Mouse (Mus musculus) lung, embryonic 16.5 days (tissue): ENCODE data around the gene Plk5. TPM values are rescaled to one million over a fixed set of nuclear protein-coding genes. Genes with fewer than 3 reads are reported as not detected.
A peak's percentile ranks its signal among the peaks of the same experiment; 100 is the strongest.

ENCODE experiments used
- ATAC-seq: fragments of 200-750 bp; cut with Nextera tagmentation; 2 replicates; pipeline ENCODE4 v1.8.0; 2017; ENCODE audit warnings: low read depth, mild to moderate bottlenecking, moderate library complexity
- H3K27ac ChIP-seq: fragments of 300-500 bp; sonication (generic); 2 replicates; pipeline ENCODE4 v1.5.1; 2014; ENCODE audit warnings: mild to moderate bottlenecking, control low read depth, low read length
- H3K27me3 ChIP-seq: fragments of 300-500 bp; sonication (generic); 2 replicates; pipeline ENCODE4 v1.6.1; 2014; ENCODE audit warnings: low read depth, low read length, mixed read lengths; ENCODE audit not compliant: control insufficient read depth, insufficient read depth
- H3K36me3 ChIP-seq: fragments of 300-500 bp; sonication (generic); 2 replicates; pipeline ENCODE4 v1.6.1; 2014; ENCODE audit warnings: low read length; ENCODE audit not compliant: control insufficient read depth, insufficient read depth
- H3K4me1 ChIP-seq: fragments of 300-500 bp; sonication (generic); replicated peaks from 2 replicates; pipeline ENCODE4 v1.6.1; 2014; ENCODE audit warnings: low read length, mixed read lengths; ENCODE audit not compliant: control insufficient read depth, insufficient read depth
- H3K4me2 ChIP-seq: fragments of 300-500 bp; sonication (generic); 2 replicates; pipeline ENCODE4 v1.6.1; 2014; ENCODE audit warnings: low read depth, low read length, control low read depth
- H3K4me3 ChIP-seq: fragments of 300-500 bp; sonication (generic); 2 replicates; pipeline ENCODE4 v1.5.1; 2014; ENCODE audit warnings: mild to moderate bottlenecking, low read length, control low read depth
- H3K9ac ChIP-seq: fragments of 300-500 bp; sonication (generic); 2 replicates; pipeline ENCODE4 v1.6.1; 2014; ENCODE audit warnings: low read length, control low read depth
- H3K9me3 ChIP-seq: fragments of 300-500 bp; sonication (generic); 2 replicates; pipeline ENCODE4 v1.6.1; 2016; ENCODE audit warnings: low read length; ENCODE audit not compliant: control insufficient read depth
- WGBS: fragments of 180-500 bp; shearing (Covaris S2); extraction: QIAGEN DNeasy Blood & Tissue Kit; methylation state at CpG from one replicate; pipeline ENCODE4 v1.1.7; 2014; 5-methylcytosine and 5-hydroxymethylcytosine counted together
- polyA plus RNA-seq: library from polyadenylated mRNA; unstranded; fragments of >200 nt; fragmentation: Nextera tagmentation; extraction: Ambion mirVana; gene quantifications from 2 replicates; pipeline ENCODE4 v1.2.1, GENCODE M21; 2015

The Plk5 gene
- polyA plus RNA-seq, 1 experiment from 2014 or later, result 0.48 TPM

- no peaks in the 10 kb centered on the region for H3K9me3 ChIP-seq
- peak overlapping the region; percentile 92 for H3K27ac ChIP-seq
- peak overlapping the region; percentile 85 for H3K4me2 ChIP-seq
- under 1% methylated on average over 53 of the region's 94 CpGs for WGBS
- H3K27me3 ChIP-seq, result no peaks in the 10 kb centered on the region
- peaks cover 18% of the 10 kb centered on the region for H3K36me3 ChIP-seq
- peak; percentile 18 for ATAC-seq
- peak overlapping the region; percentile 87 for H3K9ac ChIP-seq
- peak overlapping the region; percentile 84 for H3K4me3 ChIP-seq
- peaks cover 29% of the 10 kb centered on the region for H3K4me1 ChIP-seq
Measured at GRCm38 (mm10) chr10:80386735-80387471, 30.6 kb downstream of the Plk5 start.

GRCm38 (mm10) chr10:80387522-80387959 is 31.3 kb downstream of the Plk5 start, which contains the start of gene Mex3d:
TSS of gene Mex3d (minus strand) at chr10:80387659.
- ATAC-seq, result peak; percentile 75
- H3K4me2 ChIP-seq, result peak within 1 kb of the TSS; percentile 97
- no peaks in the 10 kb centered on the region for H3K27me3 ChIP-seq
- H3K4me3 ChIP-seq, result peak within 1 kb of the TSS; percentile 84
- peaks cover 29% of the 10 kb centered on the region for H3K4me1 ChIP-seq
- WGBS, result 0% methylated on average over 5 of the region's 61 CpGs
- H3K27ac ChIP-seq, result peak within 1 kb of the TSS; percentile 92
- peak within 1 kb of the TSS; percentile 87 for H3K9ac ChIP-seq
- no peaks in the 10 kb centered on the region for H3K9me3 ChIP-seq
- H3K36me3 ChIP-seq, result peaks cover 18% of the 10 kb centered on the region

GRCm38 (mm10) chr10:80388731-80389130 is 32.5 kb downstream of the Plk5 start:
- Histone ChIP-seq H3K36me3 (peaks cover 30% of the 10 kb centered on the region), H3K4me1 (peaks cover 27% of the 10 kb centered on the region), H3K4me3 (no peak overlapping the region), H3K9ac (peak overlapping the region; percentile 79; the same call in 1 of the 2 replicates), H3K27ac (no peak overlapping the region), H3K27me3 (no peaks in the 10 kb centered on the region), H3K4me2 (0 out of 2 replicates have a peak overlapping the region, but pooled peaks have one; percentile 97), H3K9me3 (no peaks in the 10 kb centered on the region)
- 16% methylated on average over 2 of the region's 2 CpGs for WGBS
- ATAC-seq, result no peak

- H3K36me3 ChIP-seq, result peaks cover 35% of the 10 kb centered on the region
- H3K9me3 ChIP-seq, result no peaks in the 10 kb centered on the region
- no peak overlapping the region for H3K27ac ChIP-seq
- ATAC-seq, result no peak
- no peak overlapping the region for H3K4me3 ChIP-seq
- no peaks in the 10 kb centered on the region for H3K27me3 ChIP-seq
- 64% methylated on average over 4 of the region's 4 CpGs for WGBS
- H3K4me1 ChIP-seq, result peaks cover 22% of the 10 kb centered on the region
- H3K9ac ChIP-seq, result no peak overlapping the region
- no peak overlapping the region for H3K4me2 ChIP-seq
Measured at GRCm38 (mm10) chr10:80389185-80389708, 33.0 kb downstream of the Plk5 start.

- H3K4me2 ChIP-seq, result no peak overlapping the region
- H3K36me3 ChIP-seq, result peaks cover 47% of the 10 kb centered on the region
- H3K4me1 ChIP-seq, result peaks cover 9% of the 10 kb centered on the region
- no peak overlapping the region for H3K9ac ChIP-seq
- no peak for ATAC-seq
- H3K27me3 ChIP-seq, result no peaks in the 10 kb centered on the region
- no peak overlapping the region for H3K27ac ChIP-seq
- 75% methylated on average over 9 of the region's 9 CpGs for WGBS
- H3K9me3 ChIP-seq, result no peaks in the 10 kb centered on the region
- H3K4me3 ChIP-seq, result no peak overlapping the region
Measured at GRCm38 (mm10) chr10:80390697-80391096, 34.4 kb downstream of the Plk5 start.

DNA sequence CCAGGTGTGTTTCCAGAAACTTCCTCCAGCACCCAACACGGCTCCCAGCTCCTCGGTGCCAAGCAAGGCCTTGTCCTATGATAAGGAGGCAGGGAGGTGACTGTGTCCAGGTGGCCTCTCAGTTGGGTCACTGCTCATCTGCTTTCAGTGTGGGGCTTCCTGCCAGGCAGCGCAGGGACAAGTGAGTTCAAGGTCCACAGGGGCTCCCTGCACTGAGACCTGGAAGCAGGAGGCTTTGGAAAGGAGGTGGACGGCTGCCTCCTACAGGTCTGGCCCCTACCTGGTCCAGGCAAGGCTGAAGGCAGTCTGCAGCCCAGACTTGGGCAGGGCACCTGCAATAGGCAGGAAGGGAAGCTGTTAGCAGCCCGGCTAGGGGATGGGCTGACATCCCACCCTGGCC is 36.4 kb downstream of the Plk5 start:
- Histone ChIP-seq H3K36me3 (peaks cover 47% of the 10 kb centered on the region), H3K4me1 (peaks cover 19% of the 10 kb centered on the region), H3K4me2 (no peak overlapping the region), H3K4me3 (no peak overlapping the region), H3K27ac (no peak overlapping the region), H3K9me3 (no peaks in the 10 kb centered on the region), H3K27me3 (no peaks in the 10 kb centered on the region), H3K9ac (no peak overlapping the region)
- 84% methylated on average over 5 of the region's 5 CpGs for WGBS
- ATAC-seq, result no peak

GRCm38 (mm10) chr10:80395025-80395627 is 38.9 kb downstream of the Plk5 start:
- H3K9ac ChIP-seq, result no peak overlapping the region
- H3K36me3 ChIP-seq, result peaks cover 47% of the 10 kb centered on the region
- no peak overlapping the region for H3K4me2 ChIP-seq
- peaks cover 16% of the 10 kb centered on the region for H3K4me1 ChIP-seq
- no peak overlapping the region for H3K27ac ChIP-seq
- no peak for ATAC-seq
- 94% methylated on average over 35 of the region's 35 CpGs for whole genome bisulfite sequencing
- H3K4me3 ChIP-seq, result no peak overlapping the region
- H3K9me3 ChIP-seq, result no peaks in the 10 kb centered on the region
- no peaks in the 10 kb centered on the region for H3K27me3 ChIP-seq

- Histone ChIP-seq H3K4me3 (peak overlapping the region; percentile 83), H3K27ac (0 out of 2 replicates have a peak overlapping the region, but pooled peaks have one; percentile 99)
Measured at GRCm38 (mm10) chr10:80396822-80397523, 40.7 kb downstream of the Plk5 start.

More at GRCm38 (mm10) chr10:80396822-80397523, 40.7 kb downstream of the Plk5 start:
- Histone ChIP-seq H3K36me3 (peaks cover 35% of the 10 kb centered on the region), H3K27me3 (no peaks in the 10 kb centered on the region), H3K9ac (peak overlapping the region; percentile 94), H3K4me2 (peak overlapping the region; percentile 94), H3K4me1 (peaks cover 24% of the 10 kb centered on the region), H3K9me3 (no peaks in the 10 kb centered on the region)
- no peak for ATAC-seq
- 83% methylated on average over 11 of the region's 11 CpGs for WGBS
